8 mouse cellular contexts compared by ENCODE assay signal in the genomic region with DNA sequence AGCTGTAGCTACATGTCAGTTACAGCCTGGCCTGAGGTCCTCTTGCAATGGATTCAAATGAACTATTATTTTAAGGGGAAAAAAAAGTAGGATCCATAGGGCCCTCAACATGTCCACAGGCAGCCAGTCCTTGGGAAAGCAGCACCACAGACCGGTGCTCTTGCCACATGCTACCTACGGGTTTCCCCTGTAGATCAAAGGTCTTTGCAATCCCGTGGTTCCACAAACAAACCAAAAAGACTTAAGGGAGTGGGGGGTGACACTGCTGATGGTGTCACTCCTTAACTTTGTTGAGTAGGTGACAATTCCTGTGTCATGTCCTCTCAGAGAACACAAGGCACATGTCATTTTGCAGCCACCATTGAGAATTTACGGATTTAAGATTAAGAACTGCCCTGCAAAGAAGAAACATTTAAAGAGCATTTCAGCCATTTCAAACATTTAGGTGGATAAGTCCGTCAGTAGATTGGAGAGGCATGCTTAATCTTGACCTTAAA. TPM values are rescaled to one million over a fixed set of nuclear protein-coding genes. Genes with fewer than 3 reads are reported as not detected.
A peak's percentile ranks its signal among the peaks of the same experiment; 100 is the strongest.
DNase-seq lines count a peak whose midpoint lies in the region; ATAC-seq and TF ChIP-seq lines count a peak whose summit lies in the region.

No protein-coding gene starts in this region.

- TF ChIP-seq POLR2A in cortical plate, adult 2 months (IDR thresholded peaks at IDR 0.05; ENCODE audit: extremely low read depth, insufficient read depth, low read length): no peak

- WGBS in neural tube, embryonic 12.5 days: 17% methylated on average over 5 of the region's 5 CpGs

- H3K9me3 ChIP-seq in neural tube, embryonic 12.5 days: peaks cover 4% of the 10 kb centered on the region; the same call in 1 of the 2 replicates

- peak overlapping the region; percentile 67 for H3K9ac ChIP-seq in neural tube, embryonic 12.5 days

- peak; percentile 29 to 33 for DNase-seq in kidney, postnatal 36 days
- DNase-seq in kidney, adult 9 months: no peak
- DNase-seq in induced T-regulatory cell, adult 2 months (ENCODE audit: low read depth): peak; percentile 51
- no peak for DNase-seq in left cerebral cortex, adult 11 months (ENCODE audit: low spot score)
- DNase-seq in cerebellum, postnatal 14 days: no peak

- H3K27me3 ChIP-seq in neural tube, embryonic 12.5 days (replicated peaks): no peaks in the 10 kb centered on the region

- H3K27ac ChIP-seq in cortical plate, adult 2 months (ENCODE audit: insufficient read depth, low read length): no peak overlapping the region
- H3K27ac ChIP-seq in neural tube, embryonic 12.5 days: no peak overlapping the region

- peak overlapping the region; percentile 79 for H3K4me2 ChIP-seq in neural tube, embryonic 12.5 days (replicated peaks)

- no peaks in the 10 kb centered on the region for H3K4me1 ChIP-seq in cortical plate, adult 2 months (ENCODE audit: control insufficient read depth, insufficient read depth, low read length)
- peaks cover 20% of the 10 kb centered on the region for H3K4me1 ChIP-seq in neural tube, embryonic 12.5 days

- H3K36me3 ChIP-seq in neural tube, embryonic 12.5 days: peaks cover 6% of the 10 kb centered on the region; the same call in 1 of the 2 replicates

- ATAC-seq in neural tube, embryonic 12.5 days (ENCODE audit: low FRiP score, low read depth): no peak
- ATAC-seq in megakaryocyte progenitor cell, adult 5-6 weeks (replicated peaks; ENCODE audit: poor library complexity): no peak

- H3K4me3 ChIP-seq in cortical plate, adult 2 months (ENCODE audit: insufficient read depth, low read length): peak overlapping the region; percentile 66; the same call in 1 of the 2 replicates
- peak overlapping the region; percentile 57 for H3K4me3 ChIP-seq in neural tube, embryonic 12.5 days

- TF ChIP-seq CTCF in cortical plate, adult 2 months (IDR thresholded peaks at IDR 0.05; ENCODE audit: extremely low read depth, insufficient read depth, low read length): no peak

RNA-seq across cellular contexts. Expression of gene Tmem97, which starts 1.0 kb away (rescaled TPM):
- polyA plus RNA-seq in cortical plate, adult 2 months (2012; rRNA removed): 17.8 and 20.8 TPM in 2 replicates
- polyA plus RNA-seq in neural tube, embryonic 12.5 days (2016; fragmentation: Nextera tagmentation; extraction: Ambion mirVana): 39.5 and 40.7 TPM in 2 replicates
- total RNA-seq in megakaryocyte progenitor cell, adult 5-6 weeks (2015): 102 and 108 TPM in 2 replicates
- 77.5 and 77.9 TPM in 2 replicates for total RNA-seq in megakaryocyte progenitor cell, adult 5-6 weeks (2017)

RNA-seq across cellular contexts. Expression of gene Ift20, which starts 13.4 kb away (rescaled TPM):
- polyA plus RNA-seq in cortical plate, adult 2 months (2012; rRNA removed): 100 and 101 TPM in 2 replicates
- 102 and 110 TPM in 2 replicates for polyA plus RNA-seq in neural tube, embryonic 12.5 days (2016; fragmentation: Nextera tagmentation; extraction: Ambion mirVana)
- total RNA-seq in megakaryocyte progenitor cell, adult 5-6 weeks (2015): 112 and 130 TPM in 2 replicates
- total RNA-seq in megakaryocyte progenitor cell, adult 5-6 weeks (2017): 158 and 160 TPM in 2 replicates

RNA-seq across cellular contexts. Expression of gene Tnfaip1, which starts 13.4 kb away (rescaled TPM):
- polyA plus RNA-seq in cortical plate, adult 2 months (2012; rRNA removed): 38.2 and 38.9 TPM in 2 replicates
- 53.5 and 58.0 TPM in 2 replicates for polyA plus RNA-seq in neural tube, embryonic 12.5 days (2016; fragmentation: Nextera tagmentation; extraction: Ambion mirVana)
- 8.9 and 9.3 TPM in 2 replicates for total RNA-seq in megakaryocyte progenitor cell, adult 5-6 weeks (2015)
- total RNA-seq in megakaryocyte progenitor cell, adult 5-6 weeks (2017): 4.2 and 5.5 TPM in 2 replicates

RNA-seq across cellular contexts. Expression of gene Poldip2, which starts 37.5 kb away (rescaled TPM):
- polyA plus RNA-seq in cortical plate, adult 2 months (2012; rRNA removed): 113 and 127 TPM in 2 replicates
- 184 and 186 TPM in 2 replicates for polyA plus RNA-seq in neural tube, embryonic 12.5 days (2016; fragmentation: Nextera tagmentation; extraction: Ambion mirVana)
- 57.5 and 59.2 TPM in 2 replicates for total RNA-seq in megakaryocyte progenitor cell, adult 5-6 weeks (2015)
- 59.2 and 77.8 TPM in 2 replicates for total RNA-seq in megakaryocyte progenitor cell, adult 5-6 weeks (2017)

RNA-seq across cellular contexts. Expression of gene Tmem199, which starts 37.6 kb away (rescaled TPM):
- polyA plus RNA-seq in cortical plate, adult 2 months (2012; rRNA removed): 57.8 and 62.4 TPM in 2 replicates
- 88.4 and 93.1 TPM in 2 replicates for polyA plus RNA-seq in neural tube, embryonic 12.5 days (2016; fragmentation: Nextera tagmentation; extraction: Ambion mirVana)
- 20.9 and 26.7 TPM in 2 replicates for total RNA-seq in megakaryocyte progenitor cell, adult 5-6 weeks (2015)
- total RNA-seq in megakaryocyte progenitor cell, adult 5-6 weeks (2017): 27.5 and 34.4 TPM in 2 replicates

Comparison
In these comparisons a context has a peak if more than half of its experiments do, and no peak if none do; other contexts are left out.
1. DNase-seq: peak in kidney, postnatal 36 days (2 of 2) and induced T-regulatory cell, adult 2 months (single experiment); none in kidney, adult 9 months (single experiment), left cerebral cortex, adult 11 months (single experiment) and cerebellum, postnatal 14 days (0 of 2).